Comparison of ENCODE assay signal across 19 mouse cellular contexts in the genomic region with DNA sequence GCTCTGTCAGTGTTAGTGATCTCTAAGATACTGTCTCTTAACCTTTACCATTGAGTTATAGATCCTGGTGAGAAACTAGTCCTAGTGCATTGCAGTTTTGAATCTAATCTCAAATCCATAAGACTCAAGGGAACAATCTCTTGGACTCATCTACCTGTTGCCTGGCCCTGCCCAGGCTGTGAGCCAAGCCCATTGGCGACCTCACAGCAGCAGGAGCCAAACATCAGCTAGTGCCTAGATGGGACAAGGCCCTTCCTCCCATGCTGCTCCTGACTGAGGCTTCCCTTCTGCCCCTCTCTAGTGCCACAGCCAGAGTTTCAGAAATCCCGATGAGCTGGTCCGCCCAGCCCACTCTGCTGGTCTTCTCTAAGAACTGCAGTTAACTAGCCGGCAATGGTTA. TPM values are rescaled to one million over a fixed set of nuclear protein-coding genes. Genes with fewer than 3 reads are reported as not detected.
"Had no signal": no experiment of that assay in that cellular context is flagged by ENCODE, and none has a peak within 500 bp of the region (broad histone marks: within the 10 kb centered on the region; RNA-seq: fewer than 3 reads in every experiment).

No protein-coding gene starts in this region.

- DNase-seq: lung, adult 18-20 months; lung, embryonic 14.5 days; lung, postnatal 14 days; lung, postnatal 4 days; midbrain, embryonic 14.5 days; retina, postnatal 1 day; right cerebral cortex, adult 18-20 months; right cerebral cortex, postnatal 25 days; right cerebral cortex, postnatal 4 days; spleen, adult 18-20 months; thymus, adult 18-20 months; thymus, postnatal 14 days; thymus, postnatal 36 days had no signal

- H3K9me3 ChIP-seq: midbrain, embryonic 10.5 days; midbrain, embryonic 12.5 days; neural tube, embryonic 13.5 days; neural tube, embryonic 15.5 days had no signal

- H3K4me1 ChIP-seq: midbrain, embryonic 10.5 days; midbrain, embryonic 12.5 days; neural tube, embryonic 13.5 days; neural tube, embryonic 15.5 days had no signal

- H3K36me3 ChIP-seq: midbrain, embryonic 12.5 days had no signal

- ATAC-seq: midbrain, embryonic 16.5 days had no signal

- H3K4me2 ChIP-seq: lung, embryonic 14.5 days; midbrain, embryonic 12.5 days; neural tube, embryonic 13.5 days; neural tube, embryonic 15.5 days had no signal

- H3K27me3 ChIP-seq: midbrain, embryonic 12.5 days; neural tube, embryonic 13.5 days; neural tube, embryonic 15.5 days had no signal

- H3K27ac ChIP-seq: midbrain, embryonic 10.5 days; midbrain, embryonic 12.5 days; neural tube, embryonic 13.5 days; neural tube, embryonic 15.5 days had no signal

- H3K9ac ChIP-seq: lung, embryonic 14.5 days; midbrain, embryonic 12.5 days; neural tube, embryonic 13.5 days; neural tube, embryonic 15.5 days had no signal

- H3K4me3 ChIP-seq: midbrain, embryonic 10.5 days; midbrain, embryonic 12.5 days; myocyte; neural tube, embryonic 13.5 days; neural tube, embryonic 15.5 days had no signal

RNA-seq across cellular contexts. Expression of gene Cd83, which starts 14.1 kb away (rescaled TPM):
- polyA plus RNA-seq: myocyte had no signal
